Mouse (Mus musculus) stomach, postnatal 0 days (tissue): ENCODE measurements around the gene Dusp3.

Experiments
- CTCF ChIP-seq: IDR thresholded peaks from 2 replicates; pipeline ENCODE4 v1.5.1; 2016; ENCODE audit warnings: antibody characterized with exemption, low read depth, mild to moderate bottlenecking, moderate library complexity
- EP300 ChIP-seq: optimal IDR thresholded peaks from 2 replicates; pipeline ENCODE3; 2016; ENCODE audit warnings: antibody characterized with exemption

DNA sequence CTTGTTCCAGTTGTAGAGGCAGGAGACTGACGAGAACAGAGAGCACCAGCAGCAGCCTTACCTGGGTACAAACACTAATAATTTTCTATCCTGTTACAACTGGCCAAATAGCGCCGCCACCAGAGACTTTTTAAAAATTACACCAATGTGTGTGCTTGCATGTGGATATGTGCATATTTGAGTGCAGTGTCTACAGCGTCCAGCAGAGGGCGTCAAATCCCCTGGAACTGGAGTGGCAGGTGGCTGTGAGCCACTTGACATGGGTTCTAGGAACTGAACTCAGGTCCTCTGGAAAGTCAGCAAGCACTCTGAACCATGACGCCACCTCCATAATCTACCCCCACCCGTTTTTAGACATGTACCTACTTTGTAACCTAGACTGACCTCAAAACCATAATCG is 17.4 kb upstream of the Dusp3 start:
- TF ChIP-seq CTCF (peak; percentile 58), EP300 (no peak)
